Mouse (Mus musculus) spleen, adult 2 months (tissue): ENCODE data around the gene Alkal2.

Experiments used
- CTCF ChIP-seq: fragments of 200-500 bp; IDR thresholded peaks from 2 replicates; pipeline ENCODE4 v1.5.1; 2011; ENCODE audit warnings: mild to moderate bottlenecking, inconsistent platforms; ENCODE audit not compliant: insufficient read depth, insufficient read length, insufficient replicate concordance; ENCODE audit errors: extremely low read depth
- POLR2A ChIP-seq: fragments of 200-500 bp; IDR thresholded peaks from 2 replicates; pipeline ENCODE4 v1.6.1; 2011; ENCODE audit warnings: low read depth, low read length, inconsistent platforms

- no peak for TF ChIP-seq CTCF
- TF ChIP-seq POLR2A: no peak
Observed at GRCm38 (mm10) chr12:30933299-30933698, 49.2 kb downstream of the Alkal2 start.
